Mouse (Mus musculus) lung, postnatal 0 days (tissue): Measurements from ENCODE around the gene Mast4.

ENCODE experiments used
- CTCF ChIP-seq: IDR thresholded peaks from 2 replicates; pipeline ENCODE4 v1.5.1; 2016; ENCODE audit warnings: antibody characterized with exemption, mild to moderate bottlenecking
- EP300 ChIP-seq: IDR thresholded peaks from 2 replicates; pipeline ENCODE4 v1.6.1; 2016; ENCODE audit warnings: antibody characterized with exemption, mild to moderate bottlenecking, control low read depth

DNA sequence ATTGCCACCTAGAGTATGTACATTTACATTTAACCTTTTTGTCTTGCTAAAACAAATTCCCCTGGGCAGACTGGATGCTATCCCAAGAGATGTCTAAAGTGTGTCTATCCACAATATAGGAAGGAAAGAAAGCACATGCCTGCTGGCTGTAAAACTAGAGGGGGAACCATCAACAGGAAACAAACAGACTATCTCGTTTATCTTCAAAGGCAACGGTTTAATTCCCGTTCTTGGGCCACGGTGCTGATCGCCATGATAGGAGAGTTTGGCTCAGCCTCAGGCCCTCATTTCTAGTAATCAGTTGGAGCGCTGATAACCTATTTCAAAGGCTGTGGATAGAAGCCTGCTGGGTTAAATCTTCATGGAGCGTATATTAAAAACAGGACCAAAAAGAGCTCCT lies 567.2 kb downstream of the Mast4 start:
- TF ChIP-seq CTCF = no peak
- no peak for TF ChIP-seq EP300
